ENCODE assay signal across 18 mouse cellular contexts in genomic region chr2:35448215-35448913, GRCm38 (mm10). TPM values are rescaled to one million over a fixed set of nuclear protein-coding genes. Genes with fewer than 3 reads are reported as not detected.
A peak's percentile ranks its signal among the peaks of the same experiment; 100 is the strongest.
DNase-seq lines count a peak whose midpoint lies in the region; ATAC-seq and TF ChIP-seq lines count a peak whose summit lies in the region.
"Had no signal": no experiment of that assay in that cellular context is flagged by ENCODE, and none has a peak within 500 bp of the region (broad histone marks: within the 10 kb centered on the region; RNA-seq: fewer than 3 reads in every experiment).

No protein-coding gene starts in this region.

- TF ChIP-seq POLR2A in myocyte (IDR thresholded peaks at IDR 0.05; ENCODE audit: insufficient read length, low read depth), result no peak
- TF ChIP-seq POLR2A in lung, adult 2 months (IDR thresholded peaks at IDR 0.05; ENCODE audit: borderline replicate concordance, extremely low read depth, low read depth, low read length), result no peak

- ATAC-seq in liver, embryonic 11.5 days (replicated peaks; ENCODE audit: low FRiP score), result no peak
- ATAC-seq in embryonic facial prominence, embryonic 15.5 days (ENCODE audit: insufficient number of reproducible peaks, low FRiP score, low TSS enrichment, low read depth), result no peak
- ATAC-seq: Patski had no signal

- 49% methylated on average over 7 of the region's 7 CpGs for WGBS in liver, embryonic 11.5 days
- 33% methylated on average over 7 of the region's 7 CpGs for WGBS in embryonic facial prominence, embryonic 15.5 days
- WGBS in lung, adult 2 months, result 66% methylated on average over 7 of the region's 7 CpGs

- H3K9ac ChIP-seq in liver, embryonic 11.5 days (ENCODE audit: low read depth, low read length), result no peak overlapping the region
- H3K9ac ChIP-seq in embryonic facial prominence, embryonic 15.5 days, result no peak overlapping the region

- H3K36me3 ChIP-seq in liver, embryonic 11.5 days (ENCODE audit: control insufficient read depth, insufficient read depth, low read length), result no peaks in the 10 kb centered on the region
- H3K36me3 ChIP-seq in embryonic facial prominence, embryonic 15.5 days, result no peaks in the 10 kb centered on the region
- no peaks in the 10 kb centered on the region for H3K36me3 ChIP-seq in myocyte (ENCODE audit: control insufficient read depth, insufficient read depth)
- H3K36me3 ChIP-seq: midbrain, embryonic 10.5 days had no signal

- peaks cover 84% of the 10 kb centered on the region for H3K4me1 ChIP-seq in liver, embryonic 11.5 days (replicated peaks; ENCODE audit: control insufficient read depth, insufficient read depth, low read length)
- peaks cover 70% of the 10 kb centered on the region for H3K4me1 ChIP-seq in embryonic facial prominence, embryonic 15.5 days
- peaks cover 37% of the 10 kb centered on the region for H3K4me1 ChIP-seq in lung, adult 2 months (ENCODE audit: control insufficient read depth, insufficient read depth, low read length)

- H3K79me2 ChIP-seq in myocyte (ENCODE audit: control insufficient read depth, insufficient read depth), result no peaks in the 10 kb centered on the region

- H3K27me3 ChIP-seq in liver, embryonic 11.5 days (replicated peaks; ENCODE audit: control insufficient read depth, insufficient read depth, low read length), result no peaks in the 10 kb centered on the region
- H3K27me3 ChIP-seq in embryonic facial prominence, embryonic 15.5 days, result no peaks in the 10 kb centered on the region
- H3K27me3 ChIP-seq in myocyte (ENCODE audit: control insufficient read depth, insufficient read depth, insufficient read length), result no peaks in the 10 kb centered on the region
- H3K27me3 ChIP-seq: Patski had no signal

- intact Hi-C loops in heart, postnatal 36 days (cut with DNase I), result loop anchor here (5.0 to 10.0 kb wide), 2 partner anchors 64 to 176 kb away; no protein-coding TSS in a partner anchor

- no peak overlapping the region for H3K4me2 ChIP-seq in liver, embryonic 11.5 days
- H3K4me2 ChIP-seq in embryonic facial prominence, embryonic 15.5 days (replicated peaks), result no peak overlapping the region
- H3K4me2 ChIP-seq in myocyte (ENCODE audit: low read depth), result peak overlapping the region; percentile 49

- peak; percentile 87 for DNase-seq in heart, adult 11 months
- DNase-seq in heart, postnatal 36 days, result no peak
- DNase-seq in liver, result peak; percentile 15
- DNase-seq in liver, embryonic 11.5 days (ENCODE audit: low spot score), result no peak
- no peak for DNase-seq in yolk sac, embryonic 10.5 days (ENCODE audit: low spot score)
- no peak for DNase-seq in lung, adult 2 months
- DNase-seq: adrenal gland, postnatal 10 days; kidney, adult 18-20 months; right cerebral cortex, postnatal 25 days had no signal

- H3K9me3 ChIP-seq in liver, embryonic 11.5 days (ENCODE audit: control insufficient read depth, low read length), result no peaks in the 10 kb centered on the region
- H3K9me3 ChIP-seq in embryonic facial prominence, embryonic 15.5 days (replicated peaks), result no peaks in the 10 kb centered on the region
- H3K9me3 ChIP-seq: midbrain, embryonic 10.5 days had no signal

- no peak overlapping the region for H3ac ChIP-seq in myocyte (ENCODE audit: control insufficient read depth, insufficient read length)

- no peak for TF ChIP-seq CTCF in lung, adult 2 months (IDR thresholded peaks at IDR 0.05; ENCODE audit: insufficient read depth, low read length)

- H3K27ac ChIP-seq in liver, embryonic 11.5 days (ENCODE audit: low read depth, low read length), result no peak overlapping the region
- H3K27ac ChIP-seq in embryonic facial prominence, embryonic 15.5 days (replicated peaks), result 0 out of 2 replicates have a peak overlapping the region, but pooled peaks have one; percentile 4
- H3K27ac ChIP-seq: midbrain, embryonic 10.5 days had no signal

- H3K4me3 ChIP-seq in liver, embryonic 11.5 days (ENCODE audit: low read depth, low read length), result no peak overlapping the region
- H3K4me3 ChIP-seq in embryonic facial prominence, embryonic 15.5 days (replicated peaks), result no peak overlapping the region
- H3K4me3 ChIP-seq in myocyte, result no peak overlapping the region
- no peak overlapping the region for H3K4me3 ChIP-seq in lung, adult 2 months (replicated peaks; ENCODE audit: extremely low read depth, low read depth, low read length)
- H3K4me3 ChIP-seq: midbrain, embryonic 10.5 days had no signal

TF ChIP-seq in myocyte, 11 proteins besides CTCF, POLR2A, EP300 and RAD21:
- TF ChIP-seq TCF3 (IDR thresholded peaks at IDR 0.05; ENCODE audit: insufficient read length, low read depth), result no peak
- peak; percentile 54 to 91 (median 66) for TF ChIP-seq MYOG (IDR thresholded peaks at IDR 0.05; ENCODE audit: control insufficient read depth in 1 of 3, insufficient read depth in 1 of 3, insufficient read length in 2 of 3, low read depth in 2 of 3)
- TF ChIP-seq MYOD1 (IDR thresholded peaks at IDR 0.05; ENCODE audit: control insufficient read depth in 1 of 3, insufficient read length in 2 of 3, low read depth in 2 of 3), result peak; percentile 4 to 86 (median 75)
- no peak for TF ChIP-seq MAX (IDR thresholded peaks at IDR 0.05; ENCODE audit: low read depth)
- no peak for TF ChIP-seq POLR2AphosphoS2 (IDR thresholded peaks at IDR 0.05; ENCODE audit: insufficient read length, low read depth)

RNA-seq across cellular contexts. Expression of gene Ggta1, which starts 14.7 kb away (rescaled TPM):
- 10 to 100 TPM; 19.0 to 22.5 TPM for total RNA-seq in heart, postnatal 36 days (2021)
- 18.6 and 19.5 TPM in 2 replicates for polyA plus RNA-seq in liver, embryonic 11.5 days (2014; fragmentation: Nextera tagmentation; extraction: Ambion mirVana)
- 33.5 and 38.3 TPM in 2 replicates for polyA plus RNA-seq in embryonic facial prominence, embryonic 15.5 days (2015; fragmentation: Nextera tagmentation; extraction: Ambion mirVana)
- polyA plus RNA-seq in myocyte (2012; fragmentation: generic; extraction: Trizol), result 4.9 TPM
- polyA plus RNA-seq in lung, adult 2 months (2012; rRNA removed), result 17.8 and 24.4 TPM in 2 replicates

RNA-seq across cellular contexts. Expression of gene 4930402F06Rik, which starts 51.4 kb away (rescaled TPM):
- not detected for total RNA-seq in heart, postnatal 36 days (2021)
- polyA plus RNA-seq in liver, embryonic 11.5 days (2014; fragmentation: Nextera tagmentation; extraction: Ambion mirVana), result not detected in 2 replicates
- not detected in 2 replicates for polyA plus RNA-seq in embryonic facial prominence, embryonic 15.5 days (2015; fragmentation: Nextera tagmentation; extraction: Ambion mirVana)
- not detected for polyA plus RNA-seq in myocyte (2012; fragmentation: generic; extraction: Trizol)
- not detected in 2 replicates for polyA plus RNA-seq in lung, adult 2 months (2012; rRNA removed)
- total RNA-seq: adrenal gland, postnatal 10 days; heart, adult 8-10 months; layer of hippocampus, postnatal 25 days had no signal
- polyA plus RNA-seq: frontal cortex, adult 2 months; liver, embryonic 16.5 days; midbrain, embryonic 10.5 days; neural tube, embryonic 14.5 days; Patski had no signal

Comparison
In these comparisons a context has a peak if more than half of its experiments do, and no peak if none do; other contexts are left out.
1. DNase-seq: peak in heart, adult 11 months (single experiment) and liver (single experiment); none in heart, postnatal 36 days (0 of 2), liver, embryonic 11.5 days (single experiment), yolk sac, embryonic 10.5 days (single experiment) and lung, adult 2 months (single experiment).